Mouse (Mus musculus): ENCODE measurements around the gene Olfr508.
"Not testable (repeated sequence)": the region's sequence is repeated elsewhere in the genome, so short reads cannot be mapped to it uniquely, and the experiment has no call there.

Gene Olfr508

GRCm38 (mm10) chr7:108629694-108630093 is at the start of gene Olfr508:
TSS of gene Olfr508 (plus strand) at chr7:108629994.
- no peak for DNase-seq (ENCODE audit: low read depth, low spot score)

GRCm38 (mm10) chr7:108589797-108590196 is 40.0 kb upstream of the Olfr508 start:
- no peak for DNase-seq (ENCODE audit: low read depth, low spot score)

GRCm38 (mm10) chr7:108601916-108602315 is 27.9 kb upstream of the Olfr508 start:
- DNase-seq (ENCODE audit: low read depth, low spot score) = not testable (repeated sequence)

GRCm38 (mm10) chr7:108610487-108610886 is 19.3 kb upstream of the Olfr508 start, which contains the start of gene Olfr506:
TSS of gene Olfr506 (plus strand) at chr7:108610787.
- no peak for DNase-seq (ENCODE audit: low read depth, low spot score)

GRCm38 (mm10) chr7:108614110-108614509 is 15.7 kb upstream of the Olfr508 start:
- no peak for DNase-seq (ENCODE audit: low read depth, low spot score)

GRCm38 (mm10) chr7:108616781-108617180 is 13.0 kb upstream of the Olfr508 start:
- DNase-seq (ENCODE audit: low read depth, low spot score) = peak; percentile 18

GRCm38 (mm10) chr7:108621514-108621913 is 8.3 kb upstream of the Olfr508 start, which contains the start of gene Olfr507:
TSS of gene Olfr507 (plus strand) at chr7:108621814.
- DNase-seq (ENCODE audit: low read depth, low spot score) = no peak

GRCm38 (mm10) chr7:108651806-108652205 is 22.0 kb downstream of the Olfr508 start, which contains the start of gene Olfr509:
TSS of gene Olfr509 (minus strand) at chr7:108651906.
- no peak for DNase-seq (ENCODE audit: low read depth, low spot score)

- no peak for DNase-seq (ENCODE audit: low read depth, low spot score)
Observed at GRCm38 (mm10) chr7:108662419-108662818, 32.6 kb downstream of the Olfr508 start.

GRCm38 (mm10) chr7:108666118-108666517 is 36.3 kb downstream of the Olfr508 start, which contains the start of gene Olfr510:
TSS of gene Olfr510 (plus strand) at chr7:108666418.
- DNase-seq (ENCODE audit: low read depth, low spot score) = no peak

GRCm38 (mm10) chr7:108671058-108671457 is 41.3 kb downstream of the Olfr508 start:
- DNase-seq (ENCODE audit: low read depth, low spot score) = no peak

GRCm38 (mm10) chr7:108678886-108679285 is 49.1 kb downstream of the Olfr508 start:
- no peak for DNase-seq (ENCODE audit: low read depth, low spot score)
